Mouse (Mus musculus) neural tube, embryonic 10.5 days (tissue): ENCODE measurements around the gene Cbx5.

Experiments used
- DNase-seq: peaks from one replicate; pipeline ENCODE4 v3.0.0-alpha.2; 2017; ENCODE audit warnings: low spot score; ENCODE audit errors: extremely low spot score

The Cbx5 gene

DNA sequence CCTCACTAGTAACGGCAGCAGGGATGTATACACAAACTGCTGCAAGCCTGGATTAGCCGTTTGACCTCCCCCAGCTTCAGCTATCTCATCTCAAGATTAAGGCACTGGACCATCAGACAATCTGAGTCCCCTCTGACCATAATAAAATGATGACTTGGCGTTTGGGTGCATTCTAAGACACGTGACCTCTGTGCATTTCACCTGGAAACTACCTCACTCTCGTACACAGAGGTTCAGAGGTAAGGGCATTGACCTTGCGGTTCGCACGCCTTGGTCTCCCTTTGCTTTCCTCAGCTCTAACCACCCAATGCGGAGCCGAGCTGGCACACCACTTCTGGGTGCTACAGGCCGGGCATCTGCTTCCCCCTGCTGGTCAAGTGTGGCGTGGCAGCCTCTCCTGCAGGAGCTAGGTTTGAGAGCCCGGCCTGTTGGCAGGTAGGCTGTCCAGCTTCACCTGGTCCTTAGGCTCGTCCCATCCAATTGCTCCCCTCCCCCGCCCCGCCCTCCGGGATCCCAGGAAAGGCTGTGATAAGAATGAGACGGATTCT is 62.7 kb downstream of the Cbx5 start:
- peak; percentile 96 for DNase-seq

- DNase-seq = no peak
Measured at GRCm38 (mm10) chr15:103173251-103173650, 66.4 kb downstream of the Cbx5 start.

DNA sequence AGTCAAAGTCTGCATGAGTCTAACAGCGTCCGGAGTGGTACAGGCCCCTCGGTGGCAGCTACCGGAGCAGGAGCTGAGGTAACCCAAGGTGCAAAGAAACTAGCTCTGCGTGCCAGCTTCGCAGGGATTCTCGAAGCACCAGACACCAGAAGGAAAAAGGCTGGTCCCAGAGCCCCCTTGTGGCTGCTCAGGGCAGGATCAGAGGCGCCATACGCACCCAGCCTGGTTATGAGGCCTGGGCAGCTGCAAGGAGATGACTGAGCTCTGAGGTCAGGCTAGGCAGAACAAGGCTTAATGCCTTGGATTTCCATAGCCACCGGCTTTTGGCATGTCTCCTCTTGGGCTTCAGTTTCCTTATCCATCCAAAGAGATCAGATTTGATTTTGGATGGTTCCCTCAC is 67.1 kb downstream of the Cbx5 start:
- DNase-seq = peak; percentile 87

- DNase-seq = peak; percentile 41
Measured at GRCm38 (mm10) chr15:103171276-103171675, 68.3 kb downstream of the Cbx5 start.

- no peak for DNase-seq
Measured at GRCm38 (mm10) chr15:103170316-103170679, 69.3 kb downstream of the Cbx5 start.

DNA sequence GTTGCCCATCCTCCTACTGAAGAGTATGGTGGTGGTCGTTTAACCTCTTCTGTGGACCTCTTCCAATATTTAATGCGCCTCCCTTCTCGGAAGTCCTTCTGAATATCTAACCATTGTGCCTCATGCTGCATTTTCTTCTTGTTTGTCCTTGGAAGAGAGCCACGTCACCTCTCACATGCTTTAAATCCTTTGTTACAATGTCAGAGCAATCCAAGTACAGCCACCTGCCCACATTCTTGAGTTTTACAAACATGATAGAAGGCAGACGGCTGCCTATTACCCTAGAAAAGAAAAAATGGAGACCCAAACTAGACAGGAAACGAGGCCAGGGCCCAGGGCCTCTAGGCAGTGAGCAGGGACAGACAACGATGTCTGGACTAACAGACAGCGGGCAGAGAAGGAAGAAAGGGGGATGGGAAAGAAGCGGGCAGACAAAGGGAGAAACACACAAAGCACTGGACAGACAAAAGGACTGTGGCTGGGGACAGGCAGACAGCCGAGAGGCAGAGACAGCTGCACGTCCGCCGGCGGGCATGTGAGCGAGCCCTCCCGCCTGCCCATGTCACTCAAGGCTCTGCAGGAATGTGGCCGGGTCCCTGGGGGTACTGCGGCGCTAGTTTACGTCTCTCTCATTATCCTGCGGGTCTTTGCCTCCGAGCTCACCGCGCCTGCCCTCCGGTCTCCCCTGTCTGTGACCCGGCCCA is 69.9 kb downstream of the Cbx5 start:
- DNase-seq = peak; percentile 77

GRCm38 (mm10) chr15:103168801-103169611 is 70.6 kb downstream of the Cbx5 start:
- DNase-seq = peak; percentile 90

DNA sequence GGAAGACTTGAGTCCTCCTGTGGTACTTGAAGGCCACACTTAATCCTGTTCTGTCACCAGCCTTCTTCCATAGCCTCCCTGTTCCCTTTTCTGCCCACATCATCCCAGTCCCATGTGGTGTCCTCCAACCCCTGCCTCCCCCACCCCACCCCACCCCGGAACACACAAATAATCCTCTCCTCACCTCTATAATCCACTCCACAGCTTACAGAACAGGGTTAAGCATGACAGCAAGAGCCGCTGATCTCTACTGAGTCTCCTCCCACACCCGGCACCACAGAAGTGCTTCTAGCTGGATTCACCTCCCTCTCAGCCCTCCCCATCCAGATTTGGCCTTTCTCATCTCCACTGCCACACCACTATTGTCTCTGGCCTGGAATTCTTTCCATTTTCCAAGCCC is 71.8 kb downstream of the Cbx5 start:
- DNase-seq = peak; percentile 36

DNA sequence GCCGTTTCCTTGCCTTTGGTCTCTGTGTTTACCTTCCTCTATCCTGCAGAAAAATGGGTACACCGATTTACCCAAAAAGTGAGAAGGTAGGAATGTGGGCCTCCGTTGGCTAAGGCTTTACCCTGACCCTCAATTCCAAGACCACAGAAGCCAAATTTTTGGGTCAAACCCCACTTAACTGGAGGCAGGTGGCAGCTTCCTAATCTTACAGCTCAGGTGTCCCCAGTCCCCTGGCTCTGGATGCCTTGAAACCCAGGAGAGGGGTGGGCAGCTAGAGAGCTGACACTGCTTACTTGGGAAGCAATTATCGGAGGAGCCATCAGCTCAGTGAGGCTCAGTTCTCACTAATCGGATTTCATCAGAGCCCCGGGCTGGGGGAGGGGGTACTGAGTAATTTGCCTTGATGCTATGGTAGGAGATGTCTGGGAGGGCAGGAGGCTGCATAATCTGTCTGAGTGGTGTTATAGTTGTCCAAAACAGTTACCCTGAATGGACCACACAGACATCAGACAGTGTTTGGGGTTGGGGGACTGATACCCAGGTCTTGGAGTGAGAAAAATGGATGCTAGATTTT is 72.5 kb downstream of the Cbx5 start, which contains the start of gene Smug1:
TSS of gene Smug1 (minus strand) at position 51 of the 574 bp plus-strand sequence.
- DNase-seq = peak; percentile 30

DNA sequence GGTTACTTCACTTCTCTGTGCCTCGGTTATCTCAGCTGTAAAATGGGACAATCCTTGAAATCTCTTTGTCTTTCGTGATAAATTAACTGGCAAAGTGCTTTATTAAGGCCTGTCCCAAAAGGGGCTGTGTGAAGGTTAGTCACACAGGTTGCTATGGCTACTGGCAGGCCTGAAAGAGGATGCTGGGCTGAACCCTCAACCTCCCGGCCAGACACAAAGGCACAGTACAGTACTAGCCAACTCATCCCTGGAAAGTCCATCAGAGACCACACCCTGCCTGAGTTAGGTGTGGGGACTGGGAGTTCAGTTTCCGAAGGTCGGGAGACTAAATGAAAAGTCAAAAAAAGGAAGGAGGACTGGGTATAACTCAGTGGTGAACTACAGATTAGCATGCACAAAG is 73.7 kb downstream of the Cbx5 start:
- DNase-seq = no peak

- DNase-seq = peak; percentile 94
Measured at GRCm38 (mm10) chr15:103165379-103165778, 74.2 kb downstream of the Cbx5 start.

GRCm38 (mm10) chr15:103163182-103163919 is 76.3 kb downstream of the Cbx5 start:
- DNase-seq = peak; percentile 95

DNA sequence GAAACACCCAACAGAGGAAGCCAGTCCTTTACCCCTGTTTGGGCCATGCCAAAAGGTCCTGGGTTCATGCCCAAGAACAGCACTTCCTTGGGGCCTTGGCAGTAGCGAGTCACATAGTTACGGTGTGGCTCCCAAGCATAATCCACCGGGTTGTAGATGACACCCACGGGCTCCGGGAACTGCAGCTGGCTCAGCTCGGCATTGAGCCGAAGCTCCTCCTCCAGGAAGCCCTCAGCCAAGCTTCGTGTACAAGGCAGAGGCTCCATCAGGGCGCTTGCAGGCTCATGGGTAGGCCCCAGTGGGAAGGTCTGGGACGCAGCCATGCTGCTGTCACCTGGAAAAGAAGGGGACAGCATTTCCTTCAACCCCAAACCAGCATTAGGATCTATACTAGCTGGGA is 82.0 kb downstream of the Cbx5 start:
- no peak for DNase-seq

- no peak for DNase-seq
Measured at GRCm38 (mm10) chr15:103156890-103157289, 82.7 kb downstream of the Cbx5 start.

DNA sequence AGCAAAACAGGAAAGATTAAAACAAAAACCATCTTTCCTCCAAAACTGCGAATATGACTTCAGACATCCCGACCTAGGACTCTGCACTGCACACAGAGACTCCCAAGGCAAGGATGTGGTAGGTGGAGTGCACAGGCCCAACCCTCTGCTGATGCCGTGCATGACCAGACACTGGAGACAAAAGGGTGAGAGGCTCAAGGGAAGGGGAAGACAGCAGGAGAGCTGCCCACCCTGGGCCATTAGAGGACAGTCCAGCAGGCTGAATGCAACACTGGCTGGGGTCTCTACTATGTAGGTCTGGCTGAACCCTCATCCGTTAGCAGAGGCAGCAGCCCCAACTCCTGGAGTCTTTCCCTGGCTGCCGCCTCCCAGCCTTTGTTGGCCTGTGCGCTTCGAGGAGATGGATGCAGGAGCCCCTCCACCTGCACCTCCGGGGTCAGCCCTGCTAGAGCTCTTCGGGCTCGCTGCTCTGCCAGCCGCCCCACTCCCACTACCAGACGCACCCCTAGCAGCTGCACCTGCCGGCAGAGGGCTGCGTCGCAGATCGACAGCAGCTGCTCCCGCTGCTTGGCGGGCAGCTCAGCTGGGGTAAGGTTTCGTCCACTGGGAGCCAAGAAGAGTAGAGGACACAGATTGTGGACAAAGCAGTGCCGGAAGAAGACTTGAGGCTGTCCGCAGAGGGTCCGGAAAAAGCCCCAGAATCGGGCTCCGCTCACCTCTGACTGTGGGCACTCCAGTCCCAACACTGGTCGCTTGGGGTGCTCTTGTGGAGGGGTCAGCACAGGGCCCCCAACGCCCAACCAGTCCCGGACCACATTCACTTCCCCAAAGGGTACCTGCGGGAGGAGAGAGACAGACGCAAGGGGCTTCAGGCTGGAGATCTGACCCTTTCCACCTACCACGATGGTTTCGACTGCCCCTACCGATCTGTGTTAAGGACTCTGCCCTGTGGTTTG is 84.0 kb downstream of the Cbx5 start:
- no peak for DNase-seq

DNA sequence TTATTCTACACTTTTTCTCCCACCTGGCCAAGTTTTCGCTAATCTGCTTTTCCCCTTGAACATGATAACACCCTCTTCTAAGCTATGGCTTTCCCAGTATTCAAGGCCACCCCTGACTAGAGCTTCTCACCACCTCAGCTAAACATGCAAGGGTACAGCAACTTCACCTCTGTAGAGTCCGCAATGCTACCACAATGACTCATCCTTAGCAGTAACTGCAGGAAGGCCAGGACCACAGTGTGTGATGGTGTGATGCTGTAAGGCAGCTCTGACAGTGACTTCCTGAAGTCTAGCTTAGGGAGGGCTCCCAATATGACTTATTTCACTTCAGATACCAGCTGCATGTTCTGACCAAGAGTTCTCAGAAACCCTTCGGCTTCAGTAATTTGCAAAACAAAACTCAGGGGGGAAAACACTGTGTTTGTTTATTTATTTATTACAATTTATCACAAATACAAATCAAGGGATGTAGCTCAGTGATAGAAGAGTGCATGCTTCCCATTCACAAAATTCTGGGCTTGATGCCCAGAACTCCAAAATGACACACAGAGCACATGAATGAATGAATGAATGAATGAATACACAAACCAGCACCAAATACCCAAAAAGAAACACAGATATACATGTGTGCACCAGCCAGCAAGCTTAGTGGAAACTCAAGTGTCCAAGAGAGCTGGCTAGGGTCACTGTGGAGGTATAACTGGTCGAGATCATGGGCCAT is 86.6 kb downstream of the Cbx5 start:
- DNase-seq = no peak

DNA sequence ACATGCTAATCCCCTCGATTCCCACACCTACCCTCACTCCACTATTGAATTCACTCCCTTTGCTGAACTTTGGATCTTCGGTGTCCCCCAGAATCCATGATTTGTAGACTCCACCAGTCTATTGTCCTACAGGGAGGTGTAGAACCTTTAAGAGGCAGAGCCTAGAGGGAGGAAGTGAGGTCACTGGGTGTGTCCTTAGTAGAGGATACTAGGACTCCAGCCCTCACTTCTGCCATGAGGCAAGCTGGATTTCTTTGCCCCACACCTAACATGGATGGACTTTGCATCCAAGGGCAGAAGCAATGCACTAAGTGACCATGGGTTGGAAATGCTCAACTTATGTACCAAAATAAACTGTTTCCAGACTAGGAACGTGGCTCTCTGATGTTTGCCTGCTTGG is 87.2 kb downstream of the Cbx5 start:
- DNase-seq = no peak

DNA sequence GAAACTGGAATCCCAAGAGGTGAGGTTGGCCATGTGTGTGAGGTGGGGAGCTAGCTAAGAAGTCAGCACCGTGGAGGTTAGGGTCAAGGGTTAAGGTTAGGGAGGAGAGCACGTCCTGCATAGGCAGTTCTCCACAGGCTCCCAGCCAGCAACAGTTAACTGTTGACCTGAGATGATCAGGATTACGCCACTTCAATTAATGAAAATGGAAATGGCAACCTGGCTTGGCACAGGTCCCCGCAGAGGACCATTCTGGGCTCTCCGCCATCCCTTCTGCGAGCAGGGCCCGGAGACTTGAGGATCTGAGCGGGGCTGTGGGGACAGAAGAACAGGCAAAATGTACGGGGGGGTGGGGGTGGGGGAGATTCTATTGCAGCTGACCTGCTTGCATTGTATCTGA is 91.8 kb downstream of the Cbx5 start:
- DNase-seq = no peak

GRCm38 (mm10) chr15:103147422-103147690 is 92.3 kb downstream of the Cbx5 start:
- DNase-seq = no peak
